Mouse (Mus musculus): Measurements from ENCODE around the gene Hsd11b1. TPM values are rescaled to one million over a fixed set of nuclear protein-coding genes. Genes with fewer than 3 reads are reported as not detected.

The Hsd11b1 gene
- total RNA-seq, 2 experiments from 2014 or later, result 5.7 to 7.0 TPM

DNA sequence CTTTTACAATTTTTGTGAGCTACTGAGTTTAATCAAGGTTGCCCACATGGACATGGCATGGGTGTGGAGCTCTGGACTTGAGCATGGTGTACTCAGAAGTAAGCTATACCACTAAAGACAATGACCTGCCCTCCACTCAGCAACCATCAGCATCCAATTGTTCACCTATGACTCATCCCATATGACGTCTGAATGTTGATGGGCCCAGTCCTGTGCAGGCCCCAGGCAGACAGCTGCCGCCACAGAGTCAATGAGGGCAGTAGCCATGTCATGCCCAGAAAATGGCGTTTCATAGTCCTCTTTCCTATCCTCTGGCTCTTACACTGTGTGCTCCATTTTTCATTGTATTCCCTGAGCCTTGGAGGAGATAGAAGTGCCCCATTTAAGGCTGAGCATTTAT is 47.9 kb downstream of the Hsd11b1 start:
- DNase-seq, result no peak
- intact Hi-C loops (cut with DNase I; ENCODE audit: low total_unique reads), result no loop called here

DNA sequence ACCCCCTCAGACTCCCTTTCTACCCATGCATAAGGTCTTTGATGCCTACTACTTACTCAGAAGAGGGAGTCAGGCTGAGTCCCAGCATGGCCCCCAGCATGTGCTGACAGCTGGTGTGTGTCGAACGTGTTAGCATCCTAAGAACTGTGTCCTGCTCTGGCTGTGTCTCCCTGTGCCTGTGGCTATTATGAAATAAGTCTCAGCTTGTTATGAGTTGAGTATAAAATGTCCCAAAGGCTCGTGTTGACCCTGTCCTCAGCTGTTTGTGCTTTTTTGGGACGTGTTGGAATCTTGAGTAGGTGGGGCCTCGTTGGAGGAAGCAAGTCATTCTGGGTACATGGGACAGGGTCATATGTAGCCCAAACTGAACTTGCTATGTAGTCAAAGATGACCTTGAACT is 49.8 kb downstream of the Hsd11b1 start:
- DNase-seq, result no peak
- intact Hi-C loops (cut with DNase I; ENCODE audit: low total_unique reads), result no loop called here

- no peak for DNase-seq
- intact Hi-C loops (cut with DNase I; ENCODE audit: low total_unique reads), result no loop called here
Observed at GRCm38 (mm10) chr1:193211371-193211770, 52.5 kb downstream of the Hsd11b1 start.

DNA sequence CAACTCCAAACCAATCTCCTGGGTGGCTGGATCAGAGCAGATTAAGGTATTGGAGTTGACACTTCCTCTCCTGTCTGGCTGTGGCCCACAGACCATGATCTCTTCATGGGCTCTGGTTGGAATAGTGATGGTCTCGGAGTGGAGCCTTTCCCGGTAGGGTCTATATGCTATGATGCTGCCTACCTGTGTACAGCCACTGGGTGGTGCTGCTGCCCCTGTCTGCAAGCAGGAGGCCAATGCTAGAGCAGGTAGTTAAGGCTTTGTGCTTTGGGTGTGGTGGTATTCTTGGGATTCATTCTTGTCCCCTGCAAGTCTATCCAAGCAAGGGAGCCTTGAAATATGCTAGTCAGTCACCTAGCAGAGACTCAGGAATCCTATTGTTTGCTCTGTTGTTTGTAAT is 55.7 kb downstream of the Hsd11b1 start:
- intact Hi-C loops (cut with DNase I; ENCODE audit: low total_unique reads), result loop anchor here (10.0 kb wide), 1 partner anchor 107 kb away; no protein-coding TSS in a partner anchor

DNA sequence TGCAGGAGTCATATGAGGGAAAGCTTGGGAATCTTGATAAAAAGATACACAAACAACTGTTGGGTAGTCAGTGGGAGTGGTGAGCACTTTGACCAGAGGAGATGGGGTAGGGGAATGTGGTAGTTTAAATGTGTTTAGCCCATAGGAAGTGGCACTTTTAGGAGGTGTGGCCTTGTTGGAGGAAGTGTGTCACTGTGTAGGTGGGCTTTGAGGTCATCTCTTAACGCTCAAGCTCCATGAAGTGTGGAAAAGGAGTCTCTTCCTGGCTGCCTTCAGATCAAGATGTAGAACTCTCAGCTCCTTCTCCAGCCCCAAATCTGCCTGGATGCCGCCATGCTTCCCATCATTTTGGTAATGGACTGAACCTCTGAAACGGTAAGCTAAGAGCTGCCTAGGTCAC is 56.4 kb downstream of the Hsd11b1 start, which contains the start of gene Lamb3:
Gene Lamb3, plus strand, starts transcription at position 197 of the 400 bp plus-strand sequence.
- intact Hi-C loops (cut with DNase I; ENCODE audit: low total_unique reads), result loop anchor here (10.0 kb wide), 1 partner anchor 107 kb away; no protein-coding TSS in a partner anchor
- DNase-seq, result no peak

More for the DNA sequence above, 55.7 kb downstream of the Hsd11b1 start:
- DNase-seq, result peak; percentile 54

DNA sequence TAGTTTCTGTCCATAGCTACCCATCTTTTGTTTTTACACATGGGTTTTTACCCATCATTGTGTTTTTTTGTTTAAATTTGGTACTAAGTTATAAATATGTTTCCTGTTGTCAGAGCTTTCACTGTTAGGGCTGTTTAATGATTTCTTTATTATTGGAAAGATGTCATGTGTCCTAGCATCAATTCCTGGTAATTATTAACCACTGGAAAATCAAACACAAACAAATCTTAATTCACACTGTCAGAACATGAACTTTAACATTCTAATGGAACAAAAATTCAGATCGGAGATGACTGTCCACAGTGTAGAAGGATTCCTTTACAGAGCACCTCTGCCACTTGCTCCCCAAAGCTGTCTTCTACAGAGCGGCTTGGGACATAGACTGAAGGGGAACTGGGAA is 58.4 kb downstream of the Hsd11b1 start:
- intact Hi-C loops (cut with DNase I; ENCODE audit: low total_unique reads), result loop anchor here (10.0 kb wide), 1 partner anchor 109 kb away; no protein-coding TSS in a partner anchor
- no peak for DNase-seq

- intact Hi-C loops (cut with DNase I; ENCODE audit: low total_unique reads), result loop anchor here (10.0 kb wide), 1 partner anchor 111 kb away; no protein-coding TSS in a partner anchor
- no peak for DNase-seq
Observed at GRCm38 (mm10) chr1:193203821-193204220, 60.1 kb downstream of the Hsd11b1 start.

DNA sequence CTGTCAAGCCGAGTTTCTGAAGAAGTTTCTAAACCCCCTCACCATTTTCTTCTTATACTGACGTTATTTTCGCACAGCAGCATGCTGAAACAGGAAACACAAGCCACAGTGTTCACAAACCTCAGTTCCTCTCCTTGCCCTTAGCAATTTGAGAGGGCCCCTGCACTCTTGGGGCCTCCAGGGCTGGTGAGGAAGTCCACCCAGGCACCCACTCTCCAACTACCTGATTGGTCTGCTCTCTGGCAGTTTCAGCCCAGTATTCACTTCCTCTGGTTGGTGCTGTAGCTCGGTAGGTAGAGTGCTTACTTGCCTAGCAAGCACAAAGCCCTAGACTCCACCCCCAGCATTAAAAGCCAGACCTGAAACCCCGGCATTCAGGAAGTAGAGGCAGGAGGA is 62.5 kb downstream of the Hsd11b1 start, which contains the start of gene Traf3ip3:
Gene Traf3ip3, minus strand, starts transcription at position 321 of the 396 bp plus-strand sequence.
- intact Hi-C loops (cut with DNase I; ENCODE audit: low total_unique reads), result loop anchor here (10.0 kb wide), 1 partner anchor 113 kb away; no protein-coding TSS in a partner anchor
- no peak for DNase-seq

GRCm38 (mm10) chr1:193200640-193201382 is 63.1 kb downstream of the Hsd11b1 start:
- intact Hi-C loops (cut with DNase I; ENCODE audit: low total_unique reads), result loop anchor here (10.0 kb wide), 1 partner anchor 114 kb away; no protein-coding TSS in a partner anchor
- no peak for DNase-seq

GRCm38 (mm10) chr1:193198312-193198711 is 65.6 kb downstream of the Hsd11b1 start:
- intact Hi-C loops (cut with DNase I; ENCODE audit: low total_unique reads), result no loop called here
- no peak for DNase-seq

- peak; percentile 56 for DNase-seq
- intact Hi-C loops (cut with DNase I; ENCODE audit: low total_unique reads), result no loop called here
Observed at GRCm38 (mm10) chr1:193197494-193198205, 66.2 kb downstream of the Hsd11b1 start.

DNA sequence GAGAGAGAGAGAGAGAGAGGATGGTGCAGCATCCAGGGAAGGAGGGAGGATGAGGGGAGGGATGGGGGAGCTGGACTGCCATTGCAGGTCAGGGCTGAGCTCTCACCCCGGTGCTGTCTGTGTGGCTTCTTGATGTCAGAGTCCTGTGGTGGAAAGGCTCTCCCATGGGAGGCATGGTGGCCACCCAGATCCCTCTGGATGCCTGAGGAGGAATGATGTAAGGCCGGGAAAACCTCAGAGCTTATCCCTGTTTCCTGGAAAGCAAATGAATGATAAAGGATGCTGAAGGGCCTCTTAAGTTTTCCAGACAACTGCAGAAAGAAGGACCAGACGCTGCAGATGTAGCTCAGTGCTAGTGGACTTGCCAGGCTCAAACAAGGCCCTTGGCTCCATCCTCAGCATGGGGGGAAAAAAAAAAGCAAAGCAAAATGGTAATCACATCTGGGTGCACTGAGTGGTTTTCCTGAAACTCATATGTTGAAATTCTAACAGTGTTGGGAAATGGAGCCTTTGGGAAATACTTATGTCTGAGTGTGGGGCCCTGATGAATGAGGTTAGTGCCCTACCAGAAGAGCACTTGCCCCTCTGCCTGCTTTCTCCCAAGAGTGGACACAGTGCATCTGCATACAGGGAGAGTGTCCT is 68.6 kb downstream of the Hsd11b1 start:
- no peak for DNase-seq
- intact Hi-C loops (cut with DNase I; ENCODE audit: low total_unique reads), result no loop called here

DNA sequence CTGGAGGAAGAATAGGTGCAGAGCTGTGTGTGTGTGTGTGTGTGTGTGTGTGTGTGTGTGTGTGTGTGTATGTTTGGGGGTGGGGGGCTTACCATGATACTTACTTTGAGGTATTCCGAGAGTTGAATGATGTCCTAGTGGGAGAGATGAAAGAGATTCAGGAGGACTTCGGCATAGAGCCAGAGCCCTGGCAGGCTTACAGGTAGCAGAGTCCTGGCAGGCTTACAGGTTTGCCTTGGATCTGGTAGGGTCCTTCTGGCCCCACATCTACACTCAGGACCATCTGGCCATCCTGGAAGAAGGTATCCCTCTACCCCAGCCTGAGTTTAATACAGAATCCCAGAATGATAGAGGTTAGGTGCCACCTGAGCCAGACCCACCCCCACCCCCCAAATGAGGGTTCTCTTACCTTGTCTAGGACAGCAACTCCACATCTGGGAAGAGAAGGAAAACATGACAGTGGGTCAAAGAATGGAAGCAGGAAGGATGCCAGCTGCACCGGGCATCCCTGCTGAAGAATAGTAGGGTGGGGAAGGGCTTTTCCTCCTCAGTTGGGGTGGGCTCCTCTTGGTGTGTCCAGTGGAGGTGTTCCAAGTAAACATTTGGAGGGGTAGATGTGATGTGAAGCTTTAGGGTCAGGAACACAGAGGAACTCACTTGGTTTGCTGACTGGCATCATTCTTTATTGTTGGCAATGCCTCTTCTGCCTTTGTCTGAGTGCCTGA is 69.3 kb downstream of the Hsd11b1 start:
- no peak for DNase-seq
- intact Hi-C loops (cut with DNase I; ENCODE audit: low total_unique reads), result no loop called here

DNA sequence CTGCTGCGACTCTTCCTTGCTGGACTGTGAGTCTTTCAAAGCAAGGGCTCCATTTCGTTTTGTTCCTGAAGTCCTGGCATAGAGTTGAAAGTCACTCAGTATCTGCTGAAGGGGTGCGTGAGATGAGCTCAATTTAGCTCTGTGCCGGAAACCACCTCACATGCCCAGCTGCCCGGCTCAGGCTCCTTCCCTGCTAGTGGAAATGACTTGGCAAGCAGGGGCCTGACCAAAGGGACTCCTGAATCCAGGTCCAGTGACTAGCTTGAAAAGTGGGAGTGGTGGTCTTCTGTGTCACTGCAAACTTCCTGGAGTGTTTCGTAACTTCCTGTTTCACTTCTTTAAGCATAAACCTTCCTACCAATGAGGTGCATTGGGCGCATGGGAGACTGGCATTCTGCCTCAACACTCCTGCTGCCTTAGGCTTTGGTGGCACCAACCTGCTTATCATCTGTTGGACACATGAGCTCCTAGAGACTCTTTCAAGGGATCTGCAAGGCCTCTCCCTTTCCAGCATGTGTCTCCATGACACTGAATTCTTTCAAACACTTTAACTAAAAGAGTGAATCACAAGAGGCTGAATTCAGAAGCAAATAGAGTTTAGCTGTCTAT is 72.1 kb downstream of the Hsd11b1 start:
- intact Hi-C loops (cut with DNase I; ENCODE audit: low total_unique reads), result no loop called here
- DNase-seq, result no peak

DNA sequence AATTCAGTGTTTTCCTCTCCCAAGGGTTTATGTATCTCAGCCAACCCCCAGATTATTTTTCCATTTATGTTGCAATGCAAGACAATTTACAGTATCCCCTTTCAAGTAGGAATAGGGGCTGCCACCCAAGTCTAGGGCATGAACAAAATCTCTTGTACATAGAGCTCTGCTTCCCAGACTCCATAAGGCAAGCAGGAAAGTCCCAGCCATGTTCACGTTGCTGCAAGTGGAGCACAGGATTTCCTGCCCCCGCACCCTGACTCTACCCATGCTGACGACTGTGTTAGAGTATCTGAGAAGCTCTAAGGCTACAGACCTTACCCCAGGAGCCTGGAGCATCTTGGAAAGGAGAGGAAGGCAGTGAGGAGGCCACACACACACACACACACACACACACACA is 74.1 kb downstream of the Hsd11b1 start:
- intact Hi-C loops (cut with DNase I; ENCODE audit: low total_unique reads), result no loop called here

DNA sequence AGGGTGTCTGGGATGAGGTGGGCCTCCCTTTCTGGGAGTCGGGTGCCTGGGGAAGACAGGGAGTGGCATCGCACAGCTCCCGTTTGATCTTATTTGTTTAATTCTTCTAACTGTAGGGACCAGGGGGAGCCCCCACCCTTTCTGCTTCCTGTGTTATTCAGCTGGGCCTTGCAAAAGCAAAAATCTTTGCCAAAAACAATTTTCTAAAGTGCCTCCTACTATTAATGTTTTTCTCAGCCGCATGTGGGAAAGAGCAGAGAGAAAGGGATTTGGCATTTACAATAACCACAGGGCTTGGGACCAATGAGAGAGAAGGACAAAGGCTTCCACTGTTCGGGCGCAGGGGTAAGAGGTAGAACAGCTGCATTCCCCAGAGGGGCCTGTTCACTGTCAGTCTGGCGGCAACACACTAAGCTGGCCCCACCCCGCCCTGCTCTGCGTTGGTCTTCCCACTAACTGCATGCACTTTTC is 74.7 kb downstream of the Hsd11b1 start:
- peak; percentile 80 for DNase-seq
- intact Hi-C loops (cut with DNase I; ENCODE audit: low total_unique reads), result no loop called here

More for the DNA sequence above, 74.1 kb downstream of the Hsd11b1 start:
- no peak for DNase-seq

DNA sequence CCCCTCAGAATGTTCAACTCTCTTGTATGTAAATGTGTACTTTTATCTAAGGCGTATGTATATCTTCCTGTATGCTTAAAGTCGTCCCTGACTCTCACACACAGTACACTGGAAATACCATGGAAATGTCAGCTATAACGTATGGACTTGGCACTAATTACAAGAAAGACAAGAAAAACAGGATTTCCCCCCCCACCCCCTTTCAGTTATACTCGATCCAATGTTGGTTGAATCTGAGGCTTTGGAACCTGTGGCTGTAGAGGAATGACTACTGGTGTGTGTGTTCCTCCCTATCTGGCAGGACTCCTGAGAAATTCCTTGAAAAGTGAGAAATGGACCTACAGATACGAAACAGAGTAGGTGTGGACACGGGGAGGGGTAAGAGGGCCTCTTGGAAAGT is 75.6 kb downstream of the Hsd11b1 start:
- no peak for DNase-seq

GRCm38 (mm10) chr1:193181104-193181503 is 82.8 kb downstream of the Hsd11b1 start:
- intact Hi-C loops (cut with DNase I; ENCODE audit: low total_unique reads), result no loop called here
- DNase-seq, result no peak

More for the DNA sequence above, 75.6 kb downstream of the Hsd11b1 start:
- intact Hi-C loops (cut with DNase I; ENCODE audit: low total_unique reads), result no loop called here

All from gastrocnemius, postnatal 14 days (tissue).